Mouse (Mus musculus): ENCODE measurements around the gene Gm13889. TPM values are rescaled to one million over a fixed set of nuclear protein-coding genes. Genes with fewer than 3 reads are reported as not detected.

Gene Gm13889
- polyA plus RNA-seq, 1 experiment: 0.49 TPM

GRCm38 (mm10) chr2:93955886-93956285 is 1.1 kb downstream of the Gm13889 start:
- Histone ChIP-seq H3K4me1 (ENCODE audit: control insufficient read depth, insufficient read depth, low read length) (no peaks in the 10 kb centered on the region), H3K9ac (ENCODE audit: low read depth, poor library complexity, severe bottlenecking) (no peak overlapping the region), H3K36me3 (ENCODE audit: control insufficient read depth, insufficient read depth, low read length, poor library complexity, severe bottlenecking) (no peaks in the 10 kb centered on the region), H3K4me3 (ENCODE audit: low read depth, low read length) (peak overlapping the region; percentile 51), H3K27ac (ENCODE audit: insufficient read depth, low read length) (no peak overlapping the region), H3K9me3 (replicated peaks; ENCODE audit: control insufficient read depth, insufficient read depth, low read length, poor library complexity, severe bottlenecking) (no peaks in the 10 kb centered on the region), H3K27me3 (ENCODE audit: control insufficient read depth, insufficient read depth, low read length, poor library complexity, severe bottlenecking) (peaks cover 21% of the 10 kb centered on the region)
- no peak for TF ChIP-seq CTCF (IDR thresholded peaks at IDR 0.05; ENCODE audit: low read depth, low read length)
- no peak for TF ChIP-seq POLR2A (IDR thresholded peaks at IDR 0.05; ENCODE audit: insufficient read depth, low read length)
- no peak for TF ChIP-seq EP300 (IDR thresholded peaks at IDR 0.05; ENCODE audit: insufficient read depth, low read depth, low read length)

- H3K9ac ChIP-seq (ENCODE audit: low read depth, poor library complexity, severe bottlenecking): no peak overlapping the region
- peaks cover 21% of the 10 kb centered on the region for H3K27me3 ChIP-seq (ENCODE audit: control insufficient read depth, insufficient read depth, low read length, poor library complexity, severe bottlenecking)
- no peaks in the 10 kb centered on the region for H3K4me1 ChIP-seq (ENCODE audit: control insufficient read depth, insufficient read depth, low read length)
- H3K27ac ChIP-seq (ENCODE audit: insufficient read depth, low read length): no peak overlapping the region
- H3K9me3 ChIP-seq (replicated peaks; ENCODE audit: control insufficient read depth, insufficient read depth, low read length, poor library complexity, severe bottlenecking): no peaks in the 10 kb centered on the region
- H3K4me3 ChIP-seq (ENCODE audit: low read depth, low read length): peak overlapping the region; percentile 10
- no peak for TF ChIP-seq EP300 (IDR thresholded peaks at IDR 0.05; ENCODE audit: insufficient read depth, low read depth, low read length)
- no peak for TF ChIP-seq CTCF (IDR thresholded peaks at IDR 0.05; ENCODE audit: low read depth, low read length)
- TF ChIP-seq POLR2A (IDR thresholded peaks at IDR 0.05; ENCODE audit: insufficient read depth, low read length): no peak
- no peaks in the 10 kb centered on the region for H3K36me3 ChIP-seq (ENCODE audit: control insufficient read depth, insufficient read depth, low read length, poor library complexity, severe bottlenecking)
These were observed 2.0 kb downstream of the Gm13889 start for GRCm38 (mm10) chr2:93954781-93955578.

GRCm38 (mm10) chr2:93953726-93954125 is 3.3 kb downstream of the Gm13889 start:
- Histone ChIP-seq H3K27ac (ENCODE audit: insufficient read depth, low read length) (no peak overlapping the region), H3K4me1 (ENCODE audit: control insufficient read depth, insufficient read depth, low read length) (no peaks in the 10 kb centered on the region), H3K9me3 (replicated peaks; ENCODE audit: control insufficient read depth, insufficient read depth, low read length, poor library complexity, severe bottlenecking) (peaks cover 3% of the 10 kb centered on the region; the same call in 1 of the 2 replicates), H3K27me3 (ENCODE audit: control insufficient read depth, insufficient read depth, low read length, poor library complexity, severe bottlenecking) (peaks cover 21% of the 10 kb centered on the region), H3K9ac (ENCODE audit: low read depth, poor library complexity, severe bottlenecking) (no peak overlapping the region), H3K4me3 (ENCODE audit: low read depth, low read length) (no peak overlapping the region), H3K36me3 (ENCODE audit: control insufficient read depth, insufficient read depth, low read length, poor library complexity, severe bottlenecking) (no peaks in the 10 kb centered on the region)
- TF ChIP-seq POLR2A (IDR thresholded peaks at IDR 0.05; ENCODE audit: insufficient read depth, low read length) (no peak), EP300 (IDR thresholded peaks at IDR 0.05; ENCODE audit: insufficient read depth, low read depth, low read length) (no peak), CTCF (IDR thresholded peaks at IDR 0.05; ENCODE audit: low read depth, low read length) (no peak)

GRCm38 (mm10) chr2:93946976-93947375 is 10.0 kb downstream of the Gm13889 start:
- Histone ChIP-seq H3K9me3 (replicated peaks; ENCODE audit: control insufficient read depth, insufficient read depth, low read length, poor library complexity, severe bottlenecking) (peaks cover 14% of the 10 kb centered on the region), H3K4me3 (ENCODE audit: low read depth, low read length) (no peak overlapping the region), H3K4me1 (ENCODE audit: control insufficient read depth, insufficient read depth, low read length) (no peaks in the 10 kb centered on the region), H3K36me3 (ENCODE audit: control insufficient read depth, insufficient read depth, low read length, poor library complexity, severe bottlenecking) (no peaks in the 10 kb centered on the region), H3K27ac (ENCODE audit: insufficient read depth, low read length) (no peak overlapping the region), H3K9ac (ENCODE audit: low read depth, poor library complexity, severe bottlenecking) (no peak overlapping the region), H3K27me3 (ENCODE audit: control insufficient read depth, insufficient read depth, low read length, poor library complexity, severe bottlenecking) (no peaks in the 10 kb centered on the region)
- TF ChIP-seq CTCF (IDR thresholded peaks at IDR 0.05; ENCODE audit: low read depth, low read length): no peak

- Histone ChIP-seq H3K9ac (ENCODE audit: low read depth, poor library complexity, severe bottlenecking) (no peak overlapping the region), H3K4me3 (ENCODE audit: low read depth, low read length) (no peak overlapping the region), H3K36me3 (ENCODE audit: control insufficient read depth, insufficient read depth, low read length, poor library complexity, severe bottlenecking) (no peaks in the 10 kb centered on the region), H3K27me3 (ENCODE audit: control insufficient read depth, insufficient read depth, low read length, poor library complexity, severe bottlenecking) (no peaks in the 10 kb centered on the region), H3K9me3 (replicated peaks; ENCODE audit: control insufficient read depth, insufficient read depth, low read length, poor library complexity, severe bottlenecking) (peaks cover 14% of the 10 kb centered on the region), H3K27ac (ENCODE audit: insufficient read depth, low read length) (no peak overlapping the region), H3K4me1 (ENCODE audit: control insufficient read depth, insufficient read depth, low read length) (no peaks in the 10 kb centered on the region)
- TF ChIP-seq POLR2A (IDR thresholded peaks at IDR 0.05; ENCODE audit: insufficient read depth, low read length): no peak
- TF ChIP-seq CTCF (IDR thresholded peaks at IDR 0.05; ENCODE audit: low read depth, low read length): no peak
These were observed 12.1 kb downstream of the Gm13889 start for GRCm38 (mm10) chr2:93944855-93945254.

GRCm38 (mm10) chr2:93944099-93944498 is 12.9 kb downstream of the Gm13889 start:
- no peak overlapping the region for H3K9ac ChIP-seq (ENCODE audit: low read depth, poor library complexity, severe bottlenecking)
- H3K27me3 ChIP-seq (ENCODE audit: control insufficient read depth, insufficient read depth, low read length, poor library complexity, severe bottlenecking): no peaks in the 10 kb centered on the region
- H3K4me3 ChIP-seq (ENCODE audit: low read depth, low read length): no peak overlapping the region
- no peak overlapping the region for H3K27ac ChIP-seq (ENCODE audit: insufficient read depth, low read length)
- H3K9me3 ChIP-seq (replicated peaks; ENCODE audit: control insufficient read depth, insufficient read depth, low read length, poor library complexity, severe bottlenecking): peaks cover 14% of the 10 kb centered on the region
- no peaks in the 10 kb centered on the region for H3K36me3 ChIP-seq (ENCODE audit: control insufficient read depth, insufficient read depth, low read length, poor library complexity, severe bottlenecking)
- TF ChIP-seq EP300 (IDR thresholded peaks at IDR 0.05; ENCODE audit: insufficient read depth, low read depth, low read length) (no peak), CTCF (IDR thresholded peaks at IDR 0.05; ENCODE audit: low read depth, low read length) (peak; percentile 43)
- no peaks in the 10 kb centered on the region for H3K4me1 ChIP-seq (ENCODE audit: control insufficient read depth, insufficient read depth, low read length)

Measured in ES-Bruce4 (cell line).